Mouse (Mus musculus) midbrain, embryonic 15.5 days (tissue): ENCODE data around the gene Usp27x. TPM values are rescaled to one million over a fixed set of nuclear protein-coding genes. Genes with fewer than 3 reads are reported as not detected.

Experiments
- ATAC-seq: fragments of 200-750 bp; cut with Nextera tagmentation; replicated peaks from 2 replicates; pipeline ENCODE4 v1.8.0; 2017; ENCODE audit warnings: moderate TSS enrichment
- H3K27ac ChIP-seq: fragments of 300-500 bp; sonication (generic); 2 replicates; pipeline ENCODE4 v1.5.1; 2015; ENCODE audit warnings: mild to moderate bottlenecking, inconsistent platforms
- H3K27me3 ChIP-seq: fragments of 300-500 bp; sonication (generic); replicated peaks from 2 replicates; pipeline ENCODE4 v1.6.1; 2015; ENCODE audit warnings: inconsistent platforms
- H3K36me3 ChIP-seq: fragments of 300-500 bp; sonication (generic); replicated peaks from 2 replicates; pipeline ENCODE4 v1.6.1; 2015; ENCODE audit warnings: inconsistent platforms
- H3K4me1 ChIP-seq: fragments of 300-500 bp; sonication (generic); 2 replicates; pipeline ENCODE4 v1.6.1; 2015; ENCODE audit warnings: inconsistent platforms
- H3K4me2 ChIP-seq: fragments of 300-500 bp; sonication (generic); 2 replicates; pipeline ENCODE4 v1.6.1; 2015; ENCODE audit warnings: inconsistent platforms, mild to moderate bottlenecking, moderate library complexity
- H3K4me3 ChIP-seq: fragments of 300-500 bp; sonication (generic); 2 replicates; pipeline ENCODE4 v1.5.1; 2015; ENCODE audit warnings: mild to moderate bottlenecking, inconsistent platforms
- H3K9ac ChIP-seq: fragments of 300-500 bp; sonication (generic); 2 replicates; pipeline ENCODE4 v1.6.1; 2015; ENCODE audit warnings: mild to moderate bottlenecking, inconsistent platforms
- H3K9me3 ChIP-seq: fragments of 300-500 bp; sonication (generic); 2 replicates; pipeline ENCODE4 v1.6.1; 2016; ENCODE audit warnings: inconsistent platforms
- WGBS: fragments of 180-500 bp; shearing (Covaris S2); methylation state at CpG from one replicate; pipeline ENCODE4 v1.1.7; 2015; ENCODE audit warnings: mixed read lengths; 5-methylcytosine and 5-hydroxymethylcytosine counted together
- polyA plus RNA-seq: library from polyadenylated mRNA; unstranded; fragments of >200 nt; fragmentation: Nextera tagmentation; extraction: Ambion mirVana; gene quantifications from 2 replicates; pipeline ENCODE4 v1.2.1, GENCODE M21; 2015

Gene Usp27x
- polyA plus RNA-seq, result 2.8 and 3.7 TPM in 2 replicates

DNA sequence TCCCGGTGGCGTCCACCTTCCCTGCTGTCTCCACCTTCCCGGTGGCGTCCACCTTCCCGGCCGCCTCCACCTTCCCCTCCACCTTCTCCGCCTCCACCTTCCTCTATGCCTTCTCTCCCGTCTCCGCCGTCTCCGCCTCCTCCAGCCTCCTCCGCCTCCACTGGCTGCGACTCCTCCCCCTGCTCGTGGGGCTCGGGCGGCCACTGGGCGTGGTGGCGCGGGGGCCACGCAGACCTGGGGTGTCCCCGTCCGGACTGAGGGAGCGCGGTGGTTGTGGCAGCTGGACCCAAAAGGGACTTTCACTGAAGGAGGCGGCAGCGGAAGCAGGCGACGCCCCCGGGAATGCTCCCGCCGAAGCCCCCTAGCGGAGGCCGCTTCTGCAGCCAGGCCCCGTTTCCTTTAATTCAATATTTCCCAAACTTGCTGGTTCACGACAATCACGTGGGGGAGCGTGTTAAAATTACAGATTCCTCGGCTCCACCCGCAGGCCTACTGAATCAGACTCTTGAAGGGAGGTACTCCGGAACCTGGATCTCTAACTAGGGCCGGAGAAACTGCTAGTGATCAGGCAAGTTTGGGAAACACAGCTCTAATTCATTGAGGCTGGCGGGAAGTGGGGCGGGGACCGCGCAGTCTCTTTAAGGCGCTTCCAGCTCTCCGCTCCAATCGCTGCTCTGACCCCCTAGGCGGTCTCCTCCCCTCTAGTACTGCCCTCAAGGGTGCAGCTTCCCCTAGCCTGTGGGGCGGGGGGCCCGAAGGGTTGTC is at the start of gene Usp27x:
TSS of gene Usp27x (minus strand) at position 115 of the 765 bp plus-strand sequence.
- peak within 1 kb of the TSS; percentile 61 for H3K9ac ChIP-seq
- no peaks in the 10 kb centered on the region for H3K36me3 ChIP-seq
- peak within 1 kb of the TSS; percentile 92 for H3K27ac ChIP-seq
- H3K27me3 ChIP-seq, result no peaks in the 10 kb centered on the region
- peak within 1 kb of the TSS; percentile 69 for H3K4me2 ChIP-seq
- H3K4me3 ChIP-seq, result peak within 1 kb of the TSS; percentile 64
- peaks cover 24% of the 10 kb centered on the region for H3K4me1 ChIP-seq
- WGBS, result 22% methylated on average over 51 of the region's 51 CpGs
- H3K9me3 ChIP-seq, result no peaks in the 10 kb centered on the region
- peak; percentile 93 for ATAC-seq

- H3K27ac ChIP-seq, result no peak overlapping the region
- H3K9ac ChIP-seq, result no peak overlapping the region
- H3K27me3 ChIP-seq, result no peaks in the 10 kb centered on the region
- H3K36me3 ChIP-seq, result no peaks in the 10 kb centered on the region
- ATAC-seq, result peak; percentile 71; the same call in 1 of the 2 replicates
- no peaks in the 10 kb centered on the region for H3K4me1 ChIP-seq
- WGBS, result 20% methylated on average over 26 of the region's 26 CpGs
- peak overlapping the region; percentile 71 for H3K4me2 ChIP-seq
- no peaks in the 10 kb centered on the region for H3K9me3 ChIP-seq
- H3K4me3 ChIP-seq, result peak overlapping the region; percentile 41
Observed at GRCm38 (mm10) chrX:7422691-7423111, 47.1 kb upstream of the Usp27x start.

DNA sequence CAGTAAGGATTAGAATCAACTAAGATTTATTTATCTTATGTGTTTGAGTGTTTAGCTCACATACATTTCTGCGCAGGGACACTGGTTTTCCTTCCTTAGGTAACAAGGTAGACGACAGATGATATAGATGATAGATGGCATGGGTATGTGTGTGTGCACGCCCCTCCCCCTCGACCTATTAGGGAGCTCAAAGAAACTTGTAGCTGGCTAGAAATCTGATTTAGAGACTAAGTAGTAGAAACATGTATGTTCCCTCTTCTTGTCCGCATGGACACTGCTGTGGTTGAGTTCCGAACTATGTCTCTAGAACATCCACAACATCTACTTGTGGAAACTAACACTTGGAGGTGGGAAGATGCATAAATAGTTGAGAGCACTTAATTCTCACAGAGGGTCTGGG is 46.5 kb upstream of the Usp27x start:
- H3K36me3 ChIP-seq, result no peaks in the 10 kb centered on the region
- peak overlapping the region; percentile 41 for H3K4me3 ChIP-seq
- H3K27me3 ChIP-seq, result no peaks in the 10 kb centered on the region
- H3K27ac ChIP-seq, result no peak overlapping the region
- peak overlapping the region; percentile 71 for H3K4me2 ChIP-seq
- no peak overlapping the region for H3K9ac ChIP-seq
- 0 out of 2 replicates have a peak, but pooled peaks cover 4% of the 10 kb centered on the region for H3K4me1 ChIP-seq
- H3K9me3 ChIP-seq, result no peaks in the 10 kb centered on the region
- 0 out of 2 replicates have a peak, but pooled peaks have one; percentile 22 for ATAC-seq
- 74% methylated on average over 6 of the region's 6 CpGs for WGBS

GRCm38 (mm10) chrX:7421016-7421415 is 45.4 kb upstream of the Usp27x start:
- H3K4me1 ChIP-seq, result peaks cover 8% of the 10 kb centered on the region; the same call in 1 of the 2 replicates
- WGBS, result 33% methylated on average over 3 of the region's 3 CpGs

GRCm38 (mm10) chrX:7416178-7416871 is 40.7 kb upstream of the Usp27x start:
- peak overlapping the region; percentile 25; the same call in 1 of the 2 replicates for H3K4me2 ChIP-seq

More at GRCm38 (mm10) chrX:7421016-7421415, 45.4 kb upstream of the Usp27x start:
- Histone ChIP-seq H3K4me2 (peak overlapping the region; percentile 27), H3K27ac (no peak overlapping the region; the same call in 1 of the 2 replicates), H3K27me3 (no peaks in the 10 kb centered on the region), H3K9me3 (no peaks in the 10 kb centered on the region), H3K36me3 (no peaks in the 10 kb centered on the region), H3K9ac (no peak overlapping the region), H3K4me3 (no peak overlapping the region)
- ATAC-seq, result peak; percentile 55

DNA sequence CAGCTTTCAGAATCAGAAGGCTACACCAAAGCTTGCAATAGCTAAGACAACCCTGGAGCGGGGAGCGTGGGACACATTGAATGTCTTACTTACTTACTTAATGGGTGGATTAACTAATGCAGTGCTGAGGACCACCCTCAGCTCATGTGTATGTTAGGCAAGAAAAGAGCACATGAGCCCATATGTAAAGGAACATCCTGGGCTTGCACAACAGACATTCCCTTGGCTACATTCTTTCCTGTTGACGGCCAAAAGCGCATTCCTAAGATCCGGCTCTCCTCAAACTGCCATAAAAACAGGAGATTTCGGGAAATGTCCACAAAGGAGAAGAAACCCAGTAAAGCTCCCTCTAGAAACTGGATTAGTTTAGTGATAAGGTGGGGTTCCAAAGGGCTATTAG is 39.7 kb upstream of the Usp27x start:
- Histone ChIP-seq H3K4me3 (no peak overlapping the region), H3K9me3 (no peaks in the 10 kb centered on the region), H3K4me2 (no peak overlapping the region), H3K36me3 (no peaks in the 10 kb centered on the region), H3K27me3 (no peaks in the 10 kb centered on the region), H3K4me1 (peaks cover 8% of the 10 kb centered on the region; the same call in 1 of the 2 replicates), H3K9ac (no peak overlapping the region), H3K27ac (no peak overlapping the region)
- ATAC-seq, result no peak
- 86% methylated on average over 6 of the region's 6 CpGs for WGBS

More at GRCm38 (mm10) chrX:7416178-7416871, 40.7 kb upstream of the Usp27x start:
- ATAC-seq, result peak; percentile 88
- Histone ChIP-seq H3K4me3 (no peak overlapping the region), H3K36me3 (no peaks in the 10 kb centered on the region), H3K27me3 (no peaks in the 10 kb centered on the region), H3K9ac (no peak overlapping the region), H3K27ac (peak overlapping the region; percentile 74), H3K9me3 (no peaks in the 10 kb centered on the region), H3K4me1 (peaks cover 8% of the 10 kb centered on the region; the same call in 1 of the 2 replicates)
- WGBS, result 38% methylated on average over 12 of the region's 12 CpGs

DNA sequence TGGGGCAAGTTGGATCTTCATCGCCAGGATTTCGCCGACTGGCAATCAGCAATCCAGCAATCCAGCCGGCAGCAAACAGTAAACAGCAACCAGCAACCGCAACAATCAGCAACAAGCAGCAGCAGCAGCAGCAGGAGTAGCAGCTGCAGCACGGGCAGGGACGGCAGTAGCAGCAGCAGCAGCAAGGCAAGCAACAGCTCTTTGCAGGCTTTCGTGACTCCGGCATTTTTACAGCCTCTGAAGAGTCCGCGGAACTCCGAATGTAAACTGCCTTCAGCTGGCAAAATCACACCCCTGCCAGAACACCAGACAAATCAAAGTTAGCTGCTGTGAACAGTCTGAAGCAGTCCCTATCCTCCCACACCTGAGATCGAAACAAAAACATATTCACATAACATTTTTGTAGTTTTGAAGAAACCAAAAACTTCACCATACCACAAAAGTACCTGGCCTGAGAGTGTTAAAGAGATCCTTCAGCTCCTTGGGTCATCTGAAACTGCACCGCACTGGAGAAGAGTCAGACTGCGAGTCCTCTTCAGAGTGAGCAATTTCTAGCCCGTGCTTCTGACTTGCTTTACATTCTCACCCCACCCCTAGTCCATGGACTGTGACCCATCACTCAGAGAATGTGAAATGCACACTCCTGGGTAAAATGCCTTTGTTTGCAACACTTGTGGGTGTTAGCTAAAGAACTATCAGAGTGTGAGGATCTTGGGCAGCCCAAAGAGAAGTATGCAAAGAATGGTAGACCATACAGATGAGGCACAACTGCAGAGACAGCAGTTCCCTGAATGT is 36.8 kb upstream of the Usp27x start:
- WGBS, result 80% methylated on average over 16 of the region's 16 CpGs
- no peaks in the 10 kb centered on the region for H3K9me3 ChIP-seq
- no peaks in the 10 kb centered on the region for H3K36me3 ChIP-seq
- H3K9ac ChIP-seq, result no peak overlapping the region
- no peak overlapping the region for H3K4me3 ChIP-seq
- H3K4me1 ChIP-seq, result peaks cover 7% of the 10 kb centered on the region; the same call in 1 of the 2 replicates
- no peak overlapping the region for H3K4me2 ChIP-seq
- no peak for ATAC-seq
- H3K27ac ChIP-seq, result no peak overlapping the region
- no peaks in the 10 kb centered on the region for H3K27me3 ChIP-seq

DNA sequence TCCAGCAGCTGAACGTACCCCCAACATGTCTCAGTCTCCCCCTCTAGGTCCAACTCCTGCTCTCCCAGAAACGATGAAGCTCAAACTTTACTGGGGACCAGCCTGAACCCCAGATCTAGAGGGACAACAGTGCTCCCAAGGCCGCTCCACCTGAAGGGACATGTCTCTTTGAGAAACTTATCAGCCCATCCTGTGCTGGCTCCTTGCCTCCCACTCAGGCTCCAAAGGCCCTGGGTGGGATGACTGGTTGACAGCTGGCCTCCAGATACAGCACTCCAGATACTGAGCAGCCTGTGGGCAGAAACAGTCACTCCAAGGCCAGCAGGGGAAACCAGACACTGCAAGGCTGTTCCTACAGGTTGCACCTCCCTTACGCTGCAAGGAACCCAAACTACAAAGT is 956 bp upstream of the Usp27x start:
- Histone ChIP-seq H3K4me1 (peaks cover 24% of the 10 kb centered on the region), H3K27me3 (no peaks in the 10 kb centered on the region), H3K4me3 (peak overlapping the region; percentile 64), H3K36me3 (no peaks in the 10 kb centered on the region), H3K27ac (peak overlapping the region; percentile 92), H3K9ac (peak overlapping the region; percentile 61; the same call in 1 of the 2 replicates), H3K4me2 (peak overlapping the region; percentile 69), H3K9me3 (no peaks in the 10 kb centered on the region)
- peak; percentile 15 for ATAC-seq
- WGBS, result 51% methylated on average over 4 of the region's 4 CpGs

DNA sequence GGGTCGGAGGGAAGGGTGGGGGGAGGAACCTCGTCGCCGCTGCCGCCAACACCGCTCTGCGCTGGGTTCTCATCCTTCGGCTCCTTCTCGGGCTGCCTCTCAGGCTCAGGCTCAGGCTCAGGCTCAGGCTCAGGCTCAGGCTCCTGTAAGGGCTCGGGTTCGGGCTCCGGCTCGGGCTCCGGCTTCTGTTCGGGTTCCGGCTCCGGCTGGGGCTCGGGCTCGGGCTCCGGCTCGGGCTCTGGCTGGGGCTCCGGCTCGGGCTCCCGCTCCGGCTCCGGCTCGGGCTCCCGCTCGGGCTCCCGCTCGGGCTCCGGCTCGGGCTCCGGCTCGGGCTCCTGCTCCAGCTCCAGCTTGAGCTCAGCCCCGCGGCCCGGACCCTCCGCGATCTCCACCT is 311 bp downstream of the Usp27x start:
- H3K4me2 ChIP-seq, result peak overlapping the region; percentile 69
- peak overlapping the region; percentile 92 for H3K27ac ChIP-seq
- 29% methylated on average over 40 of the region's 40 CpGs for WGBS
- peak overlapping the region; percentile 61 for H3K9ac ChIP-seq
- H3K27me3 ChIP-seq, result no peaks in the 10 kb centered on the region
- H3K36me3 ChIP-seq, result no peaks in the 10 kb centered on the region
- no peaks in the 10 kb centered on the region for H3K9me3 ChIP-seq
- peak overlapping the region; percentile 64 for H3K4me3 ChIP-seq
- peaks cover 24% of the 10 kb centered on the region for H3K4me1 ChIP-seq
- peak; percentile 61 for ATAC-seq

GRCm38 (mm10) chrX:7325455-7325854 is 50.2 kb downstream of the Usp27x start:
- Histone ChIP-seq H3K27me3 (no peaks in the 10 kb centered on the region), H3K4me2 (no peak overlapping the region), H3K27ac (no peak overlapping the region), H3K4me1 (no peaks in the 10 kb centered on the region), H3K36me3 (no peaks in the 10 kb centered on the region), H3K4me3 (no peak overlapping the region), H3K9me3 (no peaks in the 10 kb centered on the region), H3K9ac (no peak overlapping the region)
- no peak for ATAC-seq
- 40% methylated on average over 2 of the region's 2 CpGs for WGBS

DNA sequence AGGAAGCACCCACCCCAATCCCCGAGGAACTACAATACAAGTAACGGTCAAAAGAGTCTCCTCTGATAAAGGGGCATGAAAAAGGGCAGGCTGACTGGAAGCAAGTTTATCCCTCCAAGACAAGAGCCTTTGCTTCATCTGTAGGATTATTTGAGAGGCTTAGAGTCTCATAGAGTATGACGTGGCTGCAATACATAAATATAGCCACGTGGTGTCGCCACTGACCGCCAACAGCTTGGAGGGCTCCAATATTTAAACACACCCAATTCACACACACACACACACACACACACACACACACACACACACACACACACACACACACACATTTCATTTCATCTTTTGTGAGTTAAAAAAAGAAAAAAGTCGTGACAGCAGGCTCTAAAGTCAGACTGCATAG is 53.3 kb downstream of the Usp27x start:
- no peaks in the 10 kb centered on the region for H3K9me3 ChIP-seq
- no peak overlapping the region for H3K27ac ChIP-seq
- ATAC-seq, result no peak
- H3K36me3 ChIP-seq, result no peaks in the 10 kb centered on the region
- no peak overlapping the region for H3K4me2 ChIP-seq
- peaks cover 4% of the 10 kb centered on the region; the same call in 1 of the 2 replicates for H3K4me1 ChIP-seq
- no peak overlapping the region for H3K4me3 ChIP-seq
- 13% methylated on average over 7 of the region's 7 CpGs for WGBS
- no peak overlapping the region for H3K9ac ChIP-seq
- H3K27me3 ChIP-seq, result no peaks in the 10 kb centered on the region
